Mouse (Mus musculus) G1E (cell line): ENCODE data around the gene Specc1l.

Source experiments
- CTCF ChIP-seq: IDR thresholded peaks from 2 replicates; pipeline ENCODE4 v1.5.1; 2012; ENCODE audit warnings: low read depth, low read length, inconsistent platforms, mixed read lengths
- GATA1 ChIP-seq: IDR thresholded peaks from 2 replicates; pipeline ENCODE4 v1.6.1; 2012; ENCODE audit warnings: borderline replicate concordance, low read length, inconsistent platforms, mixed read lengths

- TF ChIP-seq GATA1: no peak
- no peak for TF ChIP-seq CTCF
Observed at GRCm38 (mm10) chr10:75314190-75314980, 102.5 kb downstream of the Specc1l start.
